Mouse (Mus musculus) spleen, adult 2 months (tissue): Measurements from ENCODE around the gene Cpne1. TPM values are rescaled to one million over a fixed set of nuclear protein-coding genes. Genes with fewer than 3 reads are reported as not detected.
A peak's percentile ranks its signal among the peaks of the same experiment; 100 is the strongest.

Experiments used
- DNase-seq, 2 experiments: peaks; one replicate each; pipeline versions ENCODE4 v3.0.0 to v3.0.0-alpha.2; 2012 to 2021; ENCODE audit warnings: low spot score in 2 of 2, low read depth in 1 of 2
- H3K27ac ChIP-seq: fragments of 200-500 bp; 2 replicates; pipeline ENCODE4 v1.5.1; 2012; ENCODE audit warnings: low read length, inconsistent platforms; ENCODE audit not compliant: insufficient read depth
- H3K27me3 ChIP-seq: fragments of 200-500 bp; 2 replicates; pipeline ENCODE4 v1.6.1; 2012; ENCODE audit warnings: mild to moderate bottlenecking, moderate library complexity, low read length, inconsistent platforms; ENCODE audit not compliant: control insufficient read depth, insufficient read depth
- H3K36me3 ChIP-seq: fragments of 200-500 bp; 2 replicates; pipeline ENCODE4 v1.6.1; 2012; ENCODE audit warnings: mild to moderate bottlenecking, low read length, inconsistent platforms; ENCODE audit not compliant: control insufficient read depth, insufficient read depth
- H3K4me1 ChIP-seq: fragments of 200-500 bp; 2 replicates; pipeline ENCODE4 v1.6.1; 2011; ENCODE audit warnings: inconsistent platforms; ENCODE audit not compliant: control insufficient read depth, insufficient read depth, insufficient read length
- H3K4me3 ChIP-seq: fragments of 200-500 bp; 2 replicates; pipeline ENCODE4 v1.5.1; 2011; ENCODE audit warnings: mild to moderate bottlenecking, inconsistent platforms; ENCODE audit not compliant: insufficient read depth, insufficient read length; ENCODE audit errors: extremely low read depth
- CTCF ChIP-seq: fragments of 200-500 bp; IDR thresholded peaks from 2 replicates; pipeline ENCODE4 v1.5.1; 2011; ENCODE audit warnings: mild to moderate bottlenecking, inconsistent platforms; ENCODE audit not compliant: insufficient read depth, insufficient read length, insufficient replicate concordance; ENCODE audit errors: extremely low read depth
- POLR2A ChIP-seq: fragments of 200-500 bp; IDR thresholded peaks from 2 replicates; pipeline ENCODE4 v1.6.1; 2011; ENCODE audit warnings: low read depth, low read length, inconsistent platforms
- WGBS: fragments of 180-500 bp; shearing (Covaris S2); methylation state at CpG from one replicate; pipeline ENCODE4 v1.1.7; 2018; 5-methylcytosine and 5-hydroxymethylcytosine counted together
- polyA plus RNA-seq: library from polyadenylated mRNA; depleted of rRNA; stranded (reverse); fragments of >200 nt; gene quantifications from 2 replicates; pipeline ENCODE4 v1.2.3, GENCODE M21; 2012

Cpne1 gene
- polyA plus RNA-seq, 1 experiment = 92.0 TPM

- Histone ChIP-seq H3K36me3 (no peaks in the 10 kb centered on the region), H3K27ac (peak overlapping the region; percentile 95; the same call in 1 of the 2 replicates), H3K4me3 (peak overlapping the region; percentile 98), H3K4me1 (peaks cover 2% of the 10 kb centered on the region; the same call in 1 of the 2 replicates), H3K27me3 (no peaks in the 10 kb centered on the region)
- no peak for DNase-seq
- TF ChIP-seq POLR2A (no peak), CTCF (no peak)
- WGBS = 1% methylated on average over 16 of the region's 16 CpGs
These were observed 973 bp downstream of the Cpne1 start for GRCm38 (mm10) chr2:156110627-156111357.

GRCm38 (mm10) chr2:156091926-156092325, 19.8 kb downstream of the Cpne1 start:
- WGBS = 81% methylated on average over 5 of the region's 5 CpGs
- no peak for TF ChIP-seq CTCF
- TF ChIP-seq POLR2A = no peak
- Histone ChIP-seq H3K36me3 (peaks cover 14% of the 10 kb centered on the region), H3K4me3 (no peak overlapping the region), H3K4me1 (no peaks in the 10 kb centered on the region), H3K27ac (no peak overlapping the region), H3K27me3 (no peaks in the 10 kb centered on the region)
- DNase-seq = no peak

- Histone ChIP-seq H3K4me3 (no peak overlapping the region), H3K4me1 (no peaks in the 10 kb centered on the region), H3K27me3 (no peaks in the 10 kb centered on the region), H3K36me3 (no peaks in the 10 kb centered on the region; the same call in 1 of the 2 replicates), H3K27ac (no peak overlapping the region)
- no peak for DNase-seq
- 95% methylated on average over 1 of the region's 1 CpGs for WGBS
- TF ChIP-seq CTCF (no peak), POLR2A (no peak)
These were observed 22.0 kb downstream of the Cpne1 start for GRCm38 (mm10) chr2:156089799-156090198.

- no peaks in the 10 kb centered on the region for H3K27me3 ChIP-seq
- H3K4me1 ChIP-seq = no peaks in the 10 kb centered on the region
- DNase-seq = no peak
- 85% methylated on average over 7 of the region's 7 CpGs for WGBS
- H3K4me3 ChIP-seq = no peak overlapping the region
- H3K27ac ChIP-seq = no peak overlapping the region
- TF ChIP-seq POLR2A (no peak), CTCF (no peak)
- no peaks in the 10 kb centered on the region; the same call in 1 of the 2 replicates for H3K36me3 ChIP-seq
These were observed 24.2 kb downstream of the Cpne1 start for GRCm38 (mm10) chr2:156087391-156088110.

GRCm38 (mm10) chr2:156084541-156084940, 27.2 kb downstream of the Cpne1 start:
- H3K27ac ChIP-seq = no peak overlapping the region
- H3K4me1 ChIP-seq = no peaks in the 10 kb centered on the region
- 88% methylated on average over 3 of the region's 3 CpGs for WGBS
- DNase-seq = no peak
- H3K36me3 ChIP-seq = no peaks in the 10 kb centered on the region
- H3K4me3 ChIP-seq = no peak overlapping the region
- TF ChIP-seq POLR2A = no peak
- TF ChIP-seq CTCF = no peak
- no peaks in the 10 kb centered on the region for H3K27me3 ChIP-seq

- TF ChIP-seq POLR2A (no peak), CTCF (no peak)
- Histone ChIP-seq H3K27ac (no peak overlapping the region), H3K4me1 (no peaks in the 10 kb centered on the region), H3K36me3 (peaks cover 18% of the 10 kb centered on the region), H3K27me3 (no peaks in the 10 kb centered on the region), H3K4me3 (no peak overlapping the region)
- WGBS = 96% methylated on average over 7 of the region's 7 CpGs
- no peak for DNase-seq
These were observed 31.4 kb downstream of the Cpne1 start for GRCm38 (mm10) chr2:156080391-156080790.
